Mouse (Mus musculus) limb, embryonic 14.5 days (tissue): Measurements from ENCODE around the gene Wars. TPM values are rescaled to one million over a fixed set of nuclear protein-coding genes. Genes with fewer than 3 reads are reported as not detected.

Experiments used
- ATAC-seq: fragments of 200-750 bp; cut with Nextera tagmentation; 2 replicates; pipeline ENCODE4 v1.8.0; 2017; ENCODE audit warnings: low read depth, moderate number of reproducible peaks, moderate TSS enrichment; ENCODE audit not compliant: low FRiP score
- DNase-seq: peaks from one replicate; pipeline ENCODE4 v3.0.0-alpha.2; 2015; ENCODE audit warnings: low spot score
- H3K27ac ChIP-seq: fragments of 300-500 bp; sonication (generic); replicated peaks from 2 replicates; pipeline ENCODE4 v1.5.1; 2014; ENCODE audit warnings: low read depth, mild to moderate bottlenecking, low read length, moderate library complexity, mixed read lengths
- H3K27me3 ChIP-seq: fragments of 300-500 bp; sonication (generic); 2 replicates; pipeline ENCODE4 v1.6.1; 2014; ENCODE audit warnings: low read length, mixed read lengths; ENCODE audit not compliant: control insufficient read depth, insufficient read depth
- H3K36me3 ChIP-seq: fragments of 300-500 bp; sonication (generic); 2 replicates; pipeline ENCODE4 v1.6.1; 2014; ENCODE audit warnings: mild to moderate bottlenecking, low read length, moderate library complexity, mixed read lengths; ENCODE audit not compliant: control insufficient read depth, insufficient read depth
- H3K4me1 ChIP-seq: fragments of 300-500 bp; sonication (generic); 2 replicates; pipeline ENCODE4 v1.6.1; 2014; ENCODE audit warnings: antibody characterized with exemption, low read length, mixed read lengths; ENCODE audit not compliant: control insufficient read depth, insufficient read depth
- H3K4me2 ChIP-seq: fragments of 300-500 bp; sonication (generic); replicated peaks from 2 replicates; pipeline ENCODE4 v1.6.1; 2014; ENCODE audit warnings: low read depth, mild to moderate bottlenecking, low read length, moderate library complexity; ENCODE audit not compliant: severe bottlenecking
- H3K4me3 ChIP-seq: fragments of 300-500 bp; sonication (generic); replicated peaks from 2 replicates; pipeline ENCODE4 v1.5.1; 2014; ENCODE audit warnings: low read length
- H3K9ac ChIP-seq: fragments of 300-500 bp; sonication (generic); 2 replicates; pipeline ENCODE4 v1.6.1; 2014; ENCODE audit warnings: mild to moderate bottlenecking, low read depth, low read length, moderate library complexity; ENCODE audit not compliant: severe bottlenecking
- H3K9me3 ChIP-seq: fragments of 300-500 bp; sonication (generic); 2 replicates; pipeline ENCODE4 v1.6.1; 2016; ENCODE audit warnings: low read length; ENCODE audit not compliant: control insufficient read depth
- POLR2A ChIP-seq: fragments of 200-500 bp; IDR thresholded peaks from 2 replicates; pipeline ENCODE4 v1.8.0; 2012; ENCODE audit warnings: inconsistent platforms, mild to moderate bottlenecking, moderate library complexity, borderline replicate concordance; ENCODE audit not compliant: insufficient read depth, insufficient read length; ENCODE audit errors: extremely low read depth
- WGBS: fragments of 180-500 bp; shearing (Covaris S2); extraction: QIAGEN DNeasy Blood & Tissue Kit; methylation state at CpG from one replicate; pipeline ENCODE4 v1.1.7; 2014; 5-methylcytosine and 5-hydroxymethylcytosine counted together
- polyA plus RNA-seq, 2 experiments: library from polyadenylated mRNA; depleted of rRNA in 1 of 2; stranded (reverse) in 1 of 2; unstranded in 1 of 2; fragments of >200 nt; fragmentation: Nextera tagmentation in 1 of 2; extraction: Ambion mirVana in 1 of 2; gene quantifications; 2 replicates each; pipeline versions ENCODE4 v1.2.1 to v1.2.3; 2012 to 2014

Gene Wars
- polyA plus RNA-seq, 2 experiments, result 65.6 to 67.6 TPM

DNA sequence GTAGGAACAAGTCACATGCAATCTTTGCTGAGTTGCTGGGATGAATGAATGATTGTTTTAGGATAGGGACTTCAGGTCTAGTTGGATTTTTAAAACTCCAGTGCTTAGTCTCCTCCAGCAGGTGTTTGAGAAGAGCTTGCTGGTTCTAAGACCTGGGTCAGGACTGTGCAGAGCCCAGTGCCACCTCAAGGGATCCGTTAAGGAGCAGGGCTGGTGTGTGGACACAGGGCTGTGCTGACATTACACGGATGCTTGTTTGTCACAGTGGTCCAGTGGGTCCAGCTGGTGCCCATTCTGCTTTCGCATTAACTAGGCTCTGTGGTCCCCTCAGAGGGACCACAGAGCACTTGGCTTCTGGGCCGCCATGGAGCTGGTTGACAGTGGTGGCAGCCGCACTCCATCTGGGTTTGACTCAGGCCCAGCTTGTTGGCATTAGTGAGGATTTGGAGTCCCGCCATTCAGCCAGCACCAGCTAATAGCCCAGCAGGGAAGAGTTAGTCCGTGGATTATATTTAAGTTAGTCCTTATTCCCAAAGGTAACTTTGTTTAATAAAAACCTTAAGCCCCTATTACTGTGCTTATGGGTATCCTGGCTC, 22.6 kb upstream of the Wars start:
- no peaks in the 10 kb centered on the region for H3K36me3 ChIP-seq
- 33% methylated on average over 7 of the region's 7 CpGs for whole genome bisulfite sequencing
- ATAC-seq, result no peak
- 0 out of 2 replicates have a peak overlapping the region, but pooled peaks have one; percentile 1 for H3K27ac ChIP-seq
- H3K9me3 ChIP-seq, result no peaks in the 10 kb centered on the region
- no peak overlapping the region for H3K4me2 ChIP-seq
- peak; percentile 52 for DNase-seq
- no peak overlapping the region for H3K9ac ChIP-seq
- no peaks in the 10 kb centered on the region for H3K27me3 ChIP-seq
- TF ChIP-seq POLR2A, result no peak
- H3K4me3 ChIP-seq, result no peak overlapping the region
- H3K4me1 ChIP-seq, result peaks cover 60% of the 10 kb centered on the region

DNA sequence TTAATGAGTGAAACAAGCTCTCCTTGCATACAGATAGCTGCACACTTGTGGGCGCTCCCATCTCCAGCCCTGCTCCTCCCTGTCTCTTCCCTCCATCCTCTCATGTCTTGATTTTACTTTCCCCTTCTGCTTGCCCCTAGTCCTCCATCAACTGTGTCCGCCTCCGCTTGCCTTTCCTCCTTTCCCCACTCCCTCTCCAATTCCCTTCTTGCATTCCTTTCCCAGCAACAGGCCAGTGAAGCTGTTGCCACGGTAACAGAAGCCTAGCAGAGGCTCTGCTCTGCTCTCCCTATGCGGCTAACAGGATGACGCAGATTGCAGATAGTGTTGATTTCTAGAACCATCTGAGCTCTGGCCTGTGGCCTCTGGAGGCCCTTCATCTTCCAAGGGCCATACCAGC, 21.9 kb upstream of the Wars start:
- ATAC-seq, result peak; percentile 83
- no peaks in the 10 kb centered on the region for H3K27me3 ChIP-seq
- peak; percentile 80 for DNase-seq
- H3K27ac ChIP-seq, result no peak overlapping the region
- H3K9ac ChIP-seq, result no peak overlapping the region
- H3K4me2 ChIP-seq, result no peak overlapping the region
- TF ChIP-seq POLR2A, result no peak
- 23% methylated on average over 6 of the region's 6 CpGs for WGBS
- no peak overlapping the region for H3K4me3 ChIP-seq
- no peaks in the 10 kb centered on the region for H3K9me3 ChIP-seq
- no peaks in the 10 kb centered on the region for H3K36me3 ChIP-seq
- H3K4me1 ChIP-seq, result peaks cover 64% of the 10 kb centered on the region

DNA sequence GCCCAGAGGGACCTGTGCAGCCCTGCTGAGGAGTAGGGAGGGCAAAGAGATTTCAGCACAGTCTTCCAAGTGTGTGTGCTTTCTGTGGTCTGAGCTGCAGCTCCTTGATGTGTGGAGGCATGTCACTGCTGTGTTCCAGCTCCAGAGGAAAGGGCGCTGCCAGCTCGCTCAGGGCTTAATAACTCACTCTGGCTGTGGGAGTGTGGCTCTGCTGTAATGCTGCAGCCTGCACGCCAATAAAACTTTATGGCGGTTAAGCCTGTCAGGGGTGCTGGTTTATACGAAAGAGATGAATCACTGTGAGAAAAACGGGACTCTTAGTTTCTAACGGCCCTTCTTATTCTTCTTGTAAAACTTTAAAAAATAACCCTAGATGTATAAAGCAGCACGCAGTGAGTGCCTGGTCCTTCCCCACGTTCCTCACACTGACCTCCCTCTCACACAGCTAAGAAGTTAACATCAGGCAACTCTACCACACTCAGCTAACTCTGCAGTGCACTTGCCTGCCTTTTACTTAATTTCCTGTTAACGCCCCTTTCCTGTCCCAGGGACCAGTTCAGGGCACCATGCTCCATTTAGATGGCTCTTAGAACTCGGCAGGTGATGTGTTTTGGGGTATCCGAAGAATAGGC, 20.9 kb upstream of the Wars start:
- H3K36me3 ChIP-seq, result no peaks in the 10 kb centered on the region
- peak overlapping the region; percentile 35 for H3K27ac ChIP-seq
- peak; percentile 61 for DNase-seq
- no peaks in the 10 kb centered on the region for H3K27me3 ChIP-seq
- no peaks in the 10 kb centered on the region for H3K9me3 ChIP-seq
- WGBS, result 11% methylated on average over 12 of the region's 12 CpGs
- no peak overlapping the region for H3K4me3 ChIP-seq
- 0 out of 2 replicates have a peak overlapping the region, but pooled peaks have one; percentile 16 for H3K4me2 ChIP-seq
- ATAC-seq, result no peak; the same call in 1 of the 2 replicates
- H3K4me1 ChIP-seq, result peaks cover 68% of the 10 kb centered on the region
- no peak for TF ChIP-seq POLR2A
- H3K9ac ChIP-seq, result no peak overlapping the region

DNA sequence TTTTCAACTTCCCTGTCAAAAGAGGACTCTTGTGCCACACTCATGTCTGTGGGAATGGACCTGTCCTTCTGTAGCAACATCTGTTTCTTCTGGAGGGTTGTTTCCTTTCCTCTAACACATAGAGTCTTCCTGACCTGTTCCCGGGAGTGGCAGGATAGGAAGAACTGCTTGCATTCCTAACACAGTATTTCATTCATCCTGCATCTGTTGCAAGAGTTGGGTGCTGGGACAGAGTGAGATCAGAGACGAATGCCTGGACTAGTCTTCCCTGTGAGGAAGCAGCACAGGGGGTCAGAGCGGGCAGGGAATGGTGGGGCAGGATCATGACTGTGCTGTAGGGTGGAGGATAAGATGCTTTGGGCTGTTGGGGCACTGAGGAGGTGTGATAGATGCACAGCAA, 20.2 kb upstream of the Wars start:
- DNase-seq (no peak), ATAC-seq (no peak)
- H3K27ac ChIP-seq, result peak overlapping the region; percentile 35; the same call in 1 of the 2 replicates
- no peak overlapping the region for H3K4me2 ChIP-seq
- no peaks in the 10 kb centered on the region for H3K9me3 ChIP-seq
- no peak for TF ChIP-seq POLR2A
- H3K36me3 ChIP-seq, result no peaks in the 10 kb centered on the region
- H3K4me1 ChIP-seq, result peaks cover 68% of the 10 kb centered on the region
- no peak overlapping the region for H3K9ac ChIP-seq
- WGBS, result 42% methylated on average over 3 of the region's 3 CpGs
- no peaks in the 10 kb centered on the region for H3K27me3 ChIP-seq
- H3K4me3 ChIP-seq, result no peak overlapping the region

DNA sequence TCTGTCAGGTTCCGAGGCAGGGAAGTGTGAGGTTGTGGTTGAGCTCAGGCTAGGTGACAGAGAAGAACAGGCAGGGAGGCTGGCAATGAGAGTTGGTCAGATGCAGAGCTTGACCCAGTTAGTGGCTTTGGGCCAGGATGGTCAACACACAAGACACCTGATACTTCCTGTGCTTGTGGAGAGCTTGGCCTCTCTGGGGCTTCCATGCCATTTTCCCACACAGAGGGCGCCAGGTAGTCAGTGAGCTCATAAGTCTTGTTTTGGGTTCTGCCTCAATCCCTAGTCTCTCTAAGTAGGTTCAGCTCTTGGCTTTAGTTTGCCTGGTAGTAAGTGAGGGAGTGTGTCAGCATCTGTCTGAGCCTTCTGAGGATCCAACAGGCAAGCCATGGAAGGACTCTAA, 18.5 kb upstream of the Wars start:
- 89% methylated on average over 2 of the region's 2 CpGs for WGBS

More for the DNA sequence above, 18.5 kb upstream of the Wars start:
- Histone ChIP-seq H3K27ac (no peak overlapping the region), H3K4me1 (peaks cover 56% of the 10 kb centered on the region), H3K36me3 (no peaks in the 10 kb centered on the region), H3K4me2 (no peak overlapping the region), H3K4me3 (no peak overlapping the region), H3K9ac (no peak overlapping the region), H3K27me3 (no peaks in the 10 kb centered on the region), H3K9me3 (no peaks in the 10 kb centered on the region)
- no peak for ATAC-seq
- DNase-seq, result no peak
- no peak for TF ChIP-seq POLR2A
